Mouse (Mus musculus) lung, postnatal 0 days (tissue): Measurements from ENCODE around the gene Ciapin1. TPM values are rescaled to one million over a fixed set of nuclear protein-coding genes. Genes with fewer than 3 reads are reported as not detected.
A peak's percentile ranks its signal among the peaks of the same experiment; 100 is the strongest.

Experiments used
- ATAC-seq: fragments of 200-750 bp; cut with Nextera tagmentation; 2 replicates; pipeline ENCODE4 v1.8.0; 2017; ENCODE audit warnings: moderate library complexity
- DNase-seq: peaks from one replicate; pipeline ENCODE4 v3.0.0-alpha.2; 2016; ENCODE audit warnings: low spot score
- H3K27ac ChIP-seq: fragments of 300-500 bp; sonication (generic); 2 replicates; pipeline ENCODE4 v1.5.1; 2014; ENCODE audit warnings: antibody characterized with exemption, mild to moderate bottlenecking, low read length, mixed read lengths
- H3K27me3 ChIP-seq: fragments of 300-500 bp; sonication (generic); replicated peaks from 2 replicates; pipeline ENCODE4 v1.6.1; 2014; ENCODE audit warnings: low read length, mixed read lengths; ENCODE audit not compliant: insufficient read depth
- H3K36me3 ChIP-seq: fragments of 300-500 bp; sonication (generic); 2 replicates; pipeline ENCODE4 v1.6.1; 2014; ENCODE audit warnings: low read length, mixed read lengths; ENCODE audit not compliant: insufficient read depth
- H3K4me1 ChIP-seq: fragments of 300-500 bp; sonication (generic); 2 replicates; pipeline ENCODE4 v1.6.1; 2014; ENCODE audit warnings: antibody characterized with exemption, low read depth, low read length, mixed read lengths; ENCODE audit not compliant: insufficient read depth
- H3K4me2 ChIP-seq: fragments of 300-500 bp; sonication (generic); replicated peaks from 2 replicates; pipeline ENCODE4 v1.6.1; 2014; ENCODE audit warnings: low read depth, mild to moderate bottlenecking, low read length, moderate library complexity, mixed read lengths
- H3K4me3 ChIP-seq: fragments of 300-500 bp; sonication (generic); 2 replicates; pipeline ENCODE4 v1.5.1; 2014; ENCODE audit warnings: low read depth, low read length
- H3K9ac ChIP-seq: fragments of 300-500 bp; sonication (generic); replicated peaks from 2 replicates; pipeline ENCODE4 v1.6.1; 2014; ENCODE audit warnings: low read depth, mild to moderate bottlenecking
- H3K9me3 ChIP-seq: fragments of 300-500 bp; sonication (generic); 2 replicates; pipeline ENCODE4 v1.6.1; 2016; ENCODE audit warnings: low read length, mixed read lengths
- CTCF ChIP-seq: IDR thresholded peaks from 2 replicates; pipeline ENCODE4 v1.5.1; 2016; ENCODE audit warnings: antibody characterized with exemption, mild to moderate bottlenecking
- EP300 ChIP-seq: IDR thresholded peaks from 2 replicates; pipeline ENCODE4 v1.6.1; 2016; ENCODE audit warnings: antibody characterized with exemption, mild to moderate bottlenecking, control low read depth
- WGBS: fragments of 180-500 bp; shearing (Covaris S2); extraction: QIAGEN DNeasy Blood & Tissue Kit; methylation state at CpG from one replicate; pipeline ENCODE4 v1.1.7; 2014; 5-methylcytosine and 5-hydroxymethylcytosine counted together
- polyA plus RNA-seq: library from polyadenylated mRNA; unstranded; fragments of >200 nt; fragmentation: Nextera tagmentation; extraction: Ambion mirVana; gene quantifications from 2 replicates; pipeline ENCODE4 v1.2.1, GENCODE M21; 2015

Ciapin1 gene
- polyA plus RNA-seq, 1 experiment from 2014 or later, result 74.5 TPM

- Histone ChIP-seq H3K36me3 (no peaks in the 10 kb centered on the region), H3K4me2 (no peak overlapping the region), H3K9ac (no peak overlapping the region), H3K9me3 (no peaks in the 10 kb centered on the region), H3K27ac (no peak overlapping the region), H3K4me1 (no peaks in the 10 kb centered on the region), H3K4me3 (no peak overlapping the region), H3K27me3 (no peaks in the 10 kb centered on the region)
- TF ChIP-seq EP300 (no peak), CTCF (no peak)
- DNase-seq, result peak; percentile 34
- no peak; the same call in 1 of the 2 replicates for ATAC-seq
- WGBS, result 55% methylated on average over 7 of the region's 7 CpGs
Observed at GRCm38 (mm10) chr8:94800278-94800968, 37.7 kb downstream of the Ciapin1 start.

- Histone ChIP-seq H3K9me3 (no peaks in the 10 kb centered on the region), H3K4me1 (no peaks in the 10 kb centered on the region), H3K4me3 (no peak overlapping the region), H3K27me3 (no peaks in the 10 kb centered on the region), H3K9ac (no peak overlapping the region), H3K27ac (no peak overlapping the region), H3K4me2 (no peak overlapping the region), H3K36me3 (no peaks in the 10 kb centered on the region)
- WGBS, result 93% methylated on average over 2 of the region's 2 CpGs
- TF ChIP-seq CTCF (0 out of 2 replicates have a peak, but pooled peaks have one; percentile 15), EP300 (no peak)
- ATAC-seq, result no peak
- DNase-seq, result no peak
Observed at GRCm38 (mm10) chr8:94794782-94795181, 43.4 kb downstream of the Ciapin1 start.

- 94% methylated on average over 4 of the region's 4 CpGs for WGBS
- Histone ChIP-seq H3K4me1 (no peaks in the 10 kb centered on the region), H3K27ac (no peak overlapping the region), H3K4me3 (no peak overlapping the region), H3K27me3 (no peaks in the 10 kb centered on the region), H3K36me3 (no peaks in the 10 kb centered on the region), H3K9ac (no peak overlapping the region), H3K4me2 (no peak overlapping the region), H3K9me3 (no peaks in the 10 kb centered on the region)
- TF ChIP-seq EP300 (no peak), CTCF (no peak)
- DNase-seq (no peak), ATAC-seq (no peak)
Observed at GRCm38 (mm10) chr8:94794368-94794767, 43.8 kb downstream of the Ciapin1 start.

GRCm38 (mm10) chr8:94789256-94789955 lies 48.8 kb downstream of the Ciapin1 start:
- Histone ChIP-seq H3K4me2 (no peak overlapping the region), H3K4me1 (peaks cover 5% of the 10 kb centered on the region), H3K36me3 (no peaks in the 10 kb centered on the region), H3K9me3 (no peaks in the 10 kb centered on the region), H3K4me3 (no peak overlapping the region), H3K27me3 (no peaks in the 10 kb centered on the region), H3K27ac (no peak overlapping the region), H3K9ac (no peak overlapping the region)
- DNase-seq (no peak), ATAC-seq (no peak)
- WGBS, result 84% methylated on average over 10 of the region's 10 CpGs
- TF ChIP-seq CTCF (no peak), EP300 (no peak)

- Histone ChIP-seq H3K9ac (no peak overlapping the region), H3K4me3 (no peak overlapping the region), H3K36me3 (no peaks in the 10 kb centered on the region), H3K4me1 (peaks cover 5% of the 10 kb centered on the region), H3K27me3 (no peaks in the 10 kb centered on the region), H3K27ac (peak overlapping the region; percentile 55), H3K4me2 (no peak overlapping the region; the same call in 1 of the 2 replicates), H3K9me3 (no peaks in the 10 kb centered on the region)
- TF ChIP-seq EP300 (peak; percentile 61), CTCF (no peak)
- ATAC-seq (peak; percentile 82), DNase-seq (peak; percentile 73)
- WGBS, result 47% methylated on average over 15 of the region's 15 CpGs
Observed at GRCm38 (mm10) chr8:94787524-94788501, 50.3 kb downstream of the Ciapin1 start.
